Mouse (Mus musculus): ENCODE data around the gene Gss.

DNA sequence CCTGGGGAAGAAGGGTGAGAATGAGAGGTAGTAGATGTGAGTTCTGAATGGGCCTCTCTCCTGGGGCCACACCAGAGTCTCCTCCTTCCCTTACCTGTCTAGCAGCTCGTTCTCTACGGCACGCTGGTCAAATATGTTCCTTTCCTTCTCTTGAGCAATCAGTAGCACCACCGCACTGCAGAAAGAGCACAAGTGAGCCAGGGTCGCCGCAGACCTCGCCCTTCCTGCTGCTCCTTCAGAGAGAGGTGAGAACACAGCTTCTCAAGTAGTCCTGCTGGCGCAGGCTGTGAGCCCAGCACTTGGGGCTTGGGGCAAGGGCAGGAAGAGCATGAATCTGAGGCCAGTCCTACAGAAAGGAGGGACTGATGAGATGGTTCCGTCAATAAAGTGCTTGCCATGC, 19.6 kb downstream of the Gss start:
- no peak for TF ChIP-seq CTCF (IDR thresholded peaks at IDR 0.05; ENCODE audit: extremely low read depth, insufficient read depth, low read length)
- no peak for TF ChIP-seq POLR2A (IDR thresholded peaks at IDR 0.05; ENCODE audit: extremely low read depth, insufficient read depth, low read length)

Data from cortical plate, adult 2 months (tissue).